Mouse (Mus musculus): ENCODE data around the gene Cdkal1. TPM values are rescaled to one million over a fixed set of nuclear protein-coding genes. Genes with fewer than 3 reads are reported as not detected.

Gene Cdkal1
- polyA plus RNA-seq, 1 experiment from 2014 or later, result 29.0 TPM

GRCm38 (mm10) chr13:29248535-29248934, 606.9 kb downstream of the Cdkal1 start:
- WGBS, result 86% methylated on average over 4 of the region's 4 CpGs
- Histone ChIP-seq H3K27me3 (ENCODE audit: control insufficient read depth, insufficient read depth, low read length) (no peaks in the 10 kb centered on the region), H3K9ac (ENCODE audit: low read depth, low read length) (no peak overlapping the region), H3K4me3 (ENCODE audit: low read depth, low read length) (no peak overlapping the region), H3K4me1 (replicated peaks; ENCODE audit: control insufficient read depth, insufficient read depth, low read length) (no peaks in the 10 kb centered on the region), H3K27ac (ENCODE audit: low read depth, low read length) (no peak overlapping the region), H3K9me3 (ENCODE audit: control insufficient read depth, low read length) (no peaks in the 10 kb centered on the region), H3K4me2 (replicated peaks; ENCODE audit: low read depth, low read length) (no peak overlapping the region), H3K36me3 (ENCODE audit: control insufficient read depth, insufficient read depth, low read length) (no peaks in the 10 kb centered on the region)
- ATAC-seq (ENCODE audit: low FRiP score) (no peak), DNase-seq (ENCODE audit: low spot score) (no peak)

- Histone ChIP-seq H3K4me2 (replicated peaks; ENCODE audit: low read depth, low read length) (no peak overlapping the region), H3K27ac (ENCODE audit: low read depth, low read length) (no peak overlapping the region), H3K4me3 (ENCODE audit: low read depth, low read length) (no peak overlapping the region), H3K27me3 (ENCODE audit: control insufficient read depth, insufficient read depth, low read length) (no peaks in the 10 kb centered on the region), H3K36me3 (ENCODE audit: control insufficient read depth, insufficient read depth, low read length) (no peaks in the 10 kb centered on the region), H3K4me1 (replicated peaks; ENCODE audit: control insufficient read depth, insufficient read depth, low read length) (no peaks in the 10 kb centered on the region), H3K9ac (ENCODE audit: low read depth, low read length) (no peak overlapping the region), H3K9me3 (ENCODE audit: control insufficient read depth, low read length) (no peaks in the 10 kb centered on the region)
- DNase-seq (ENCODE audit: low spot score), result no peak
- 60% methylated on average over 3 of the region's 3 CpGs for WGBS
- no peak for ATAC-seq (ENCODE audit: low FRiP score)
These were observed 607.7 kb downstream of the Cdkal1 start for GRCm38 (mm10) chr13:29247800-29248199.

GRCm38 (mm10) chr13:29235065-29235464, 620.4 kb downstream of the Cdkal1 start:
- Histone ChIP-seq H3K27me3 (ENCODE audit: control insufficient read depth, insufficient read depth, low read length) (no peaks in the 10 kb centered on the region), H3K36me3 (ENCODE audit: control insufficient read depth, insufficient read depth, low read length) (no peaks in the 10 kb centered on the region), H3K4me2 (replicated peaks; ENCODE audit: low read depth, low read length) (no peak overlapping the region), H3K4me1 (replicated peaks; ENCODE audit: control insufficient read depth, insufficient read depth, low read length) (no peaks in the 10 kb centered on the region), H3K9me3 (ENCODE audit: control insufficient read depth, low read length) (no peaks in the 10 kb centered on the region; the same call in 1 of the 2 replicates), H3K4me3 (ENCODE audit: low read depth, low read length) (no peak overlapping the region), H3K27ac (ENCODE audit: low read depth, low read length) (no peak overlapping the region), H3K9ac (ENCODE audit: low read depth, low read length) (no peak overlapping the region)
- 79% methylated on average over 4 of the region's 4 CpGs for WGBS
- DNase-seq (ENCODE audit: low spot score) (no peak), ATAC-seq (ENCODE audit: low FRiP score) (no peak)

GRCm38 (mm10) chr13:29234442-29234841, 621.0 kb downstream of the Cdkal1 start:
- 86% methylated on average over 4 of the region's 4 CpGs for WGBS
- Histone ChIP-seq H3K9ac (ENCODE audit: low read depth, low read length) (no peak overlapping the region), H3K4me3 (ENCODE audit: low read depth, low read length) (no peak overlapping the region), H3K9me3 (ENCODE audit: control insufficient read depth, low read length) (no peaks in the 10 kb centered on the region; the same call in 1 of the 2 replicates), H3K4me2 (replicated peaks; ENCODE audit: low read depth, low read length) (no peak overlapping the region), H3K27me3 (ENCODE audit: control insufficient read depth, insufficient read depth, low read length) (no peaks in the 10 kb centered on the region), H3K36me3 (ENCODE audit: control insufficient read depth, insufficient read depth, low read length) (no peaks in the 10 kb centered on the region), H3K4me1 (replicated peaks; ENCODE audit: control insufficient read depth, insufficient read depth, low read length) (no peaks in the 10 kb centered on the region), H3K27ac (ENCODE audit: low read depth, low read length) (no peak overlapping the region)
- DNase-seq (ENCODE audit: low spot score) (no peak), ATAC-seq (ENCODE audit: low FRiP score) (no peak)

GRCm38 (mm10) chr13:29233970-29234369, 621.5 kb downstream of the Cdkal1 start:
- 79% methylated on average over 11 of the region's 11 CpGs for WGBS

GRCm38 (mm10) chr13:29232681-29233080, 622.8 kb downstream of the Cdkal1 start:
- 67% methylated on average over 4 of the region's 4 CpGs for WGBS
- ATAC-seq (ENCODE audit: low FRiP score) (no peak), DNase-seq (ENCODE audit: low spot score) (no peak)
- no peak overlapping the region for H3K4me3 ChIP-seq (ENCODE audit: low read depth, low read length)
- no peaks in the 10 kb centered on the region for H3K4me1 ChIP-seq (replicated peaks; ENCODE audit: control insufficient read depth, insufficient read depth, low read length)
- no peak overlapping the region for H3K9ac ChIP-seq (ENCODE audit: low read depth, low read length)
- H3K36me3 ChIP-seq (ENCODE audit: control insufficient read depth, insufficient read depth, low read length), result no peaks in the 10 kb centered on the region
- no peaks in the 10 kb centered on the region for H3K27me3 ChIP-seq (ENCODE audit: control insufficient read depth, insufficient read depth, low read length)
- H3K27ac ChIP-seq (ENCODE audit: low read depth, low read length), result no peak overlapping the region
- no peaks in the 10 kb centered on the region; the same call in 1 of the 2 replicates for H3K9me3 ChIP-seq (ENCODE audit: control insufficient read depth, low read length)
- H3K4me2 ChIP-seq (replicated peaks; ENCODE audit: low read depth, low read length), result no peak overlapping the region

More at GRCm38 (mm10) chr13:29233970-29234369, 621.5 kb downstream of the Cdkal1 start:
- no peaks in the 10 kb centered on the region for H3K36me3 ChIP-seq (ENCODE audit: control insufficient read depth, insufficient read depth, low read length)
- no peaks in the 10 kb centered on the region for H3K27me3 ChIP-seq (ENCODE audit: control insufficient read depth, insufficient read depth, low read length)
- no peak overlapping the region for H3K9ac ChIP-seq (ENCODE audit: low read depth, low read length)
- ATAC-seq (ENCODE audit: low FRiP score), result no peak
- H3K4me1 ChIP-seq (replicated peaks; ENCODE audit: control insufficient read depth, insufficient read depth, low read length), result no peaks in the 10 kb centered on the region
- H3K4me2 ChIP-seq (replicated peaks; ENCODE audit: low read depth, low read length), result no peak overlapping the region
- H3K27ac ChIP-seq (ENCODE audit: low read depth, low read length), result no peak overlapping the region
- DNase-seq (ENCODE audit: low spot score), result no peak
- no peak overlapping the region for H3K4me3 ChIP-seq (ENCODE audit: low read depth, low read length)
- no peaks in the 10 kb centered on the region; the same call in 1 of the 2 replicates for H3K9me3 ChIP-seq (ENCODE audit: control insufficient read depth, low read length)

GRCm38 (mm10) chr13:29224815-29225214, 630.7 kb downstream of the Cdkal1 start:
- H3K27ac ChIP-seq (ENCODE audit: low read depth, low read length), result no peak overlapping the region
- no peak for ATAC-seq (ENCODE audit: low FRiP score)
- WGBS, result 86% methylated on average over 5 of the region's 5 CpGs

GRCm38 (mm10) chr13:29222261-29222838, 633.1 kb downstream of the Cdkal1 start:
- DNase-seq (ENCODE audit: low spot score) (peak; percentile 74), ATAC-seq (ENCODE audit: low FRiP score) (peak; percentile 92)
- H3K4me2 ChIP-seq (replicated peaks; ENCODE audit: low read depth, low read length), result no peak overlapping the region
- H3K27me3 ChIP-seq (ENCODE audit: control insufficient read depth, insufficient read depth, low read length), result no peaks in the 10 kb centered on the region
- H3K27ac ChIP-seq (ENCODE audit: low read depth, low read length), result peak overlapping the region; percentile 84
- H3K9me3 ChIP-seq (ENCODE audit: control insufficient read depth, low read length), result no peaks in the 10 kb centered on the region
- H3K4me1 ChIP-seq (replicated peaks; ENCODE audit: control insufficient read depth, insufficient read depth, low read length), result no peaks in the 10 kb centered on the region; the same call in 1 of the 2 replicates
- H3K4me3 ChIP-seq (ENCODE audit: low read depth, low read length), result no peak overlapping the region
- WGBS, result 10% methylated on average over 10 of the region's 10 CpGs
- no peaks in the 10 kb centered on the region for H3K36me3 ChIP-seq (ENCODE audit: control insufficient read depth, insufficient read depth, low read length)
- 0 out of 2 replicates have a peak overlapping the region, but pooled peaks have one; percentile 2 for H3K9ac ChIP-seq (ENCODE audit: low read depth, low read length)

More at GRCm38 (mm10) chr13:29224815-29225214, 630.7 kb downstream of the Cdkal1 start:
- Histone ChIP-seq H3K27me3 (ENCODE audit: control insufficient read depth, insufficient read depth, low read length) (no peaks in the 10 kb centered on the region), H3K9ac (ENCODE audit: low read depth, low read length) (no peak overlapping the region), H3K4me2 (replicated peaks; ENCODE audit: low read depth, low read length) (no peak overlapping the region), H3K4me3 (ENCODE audit: low read depth, low read length) (no peak overlapping the region), H3K4me1 (replicated peaks; ENCODE audit: control insufficient read depth, insufficient read depth, low read length) (no peaks in the 10 kb centered on the region; the same call in 1 of the 2 replicates), H3K9me3 (ENCODE audit: control insufficient read depth, low read length) (no peaks in the 10 kb centered on the region), H3K36me3 (ENCODE audit: control insufficient read depth, insufficient read depth, low read length) (no peaks in the 10 kb centered on the region)
- DNase-seq (ENCODE audit: low spot score), result no peak

- Histone ChIP-seq H3K4me1 (replicated peaks; ENCODE audit: control insufficient read depth, insufficient read depth, low read length) (no peaks in the 10 kb centered on the region; the same call in 1 of the 2 replicates), H3K4me2 (replicated peaks; ENCODE audit: low read depth, low read length) (no peak overlapping the region), H3K36me3 (ENCODE audit: control insufficient read depth, insufficient read depth, low read length) (no peaks in the 10 kb centered on the region), H3K27me3 (ENCODE audit: control insufficient read depth, insufficient read depth, low read length) (no peaks in the 10 kb centered on the region), H3K9me3 (ENCODE audit: control insufficient read depth, low read length) (no peaks in the 10 kb centered on the region), H3K27ac (ENCODE audit: low read depth, low read length) (peak overlapping the region; percentile 84), H3K9ac (ENCODE audit: low read depth, low read length) (0 out of 2 replicates have a peak overlapping the region, but pooled peaks have one; percentile 11), H3K4me3 (ENCODE audit: low read depth, low read length) (no peak overlapping the region)
- DNase-seq (ENCODE audit: low spot score) (peak; percentile 13), ATAC-seq (ENCODE audit: low FRiP score) (no peak)
- WGBS, result 31% methylated on average over 5 of the region's 5 CpGs
These were observed 633.8 kb downstream of the Cdkal1 start for GRCm38 (mm10) chr13:29221646-29222045.

Data from hindbrain, embryonic 11.5 days (tissue).